Mouse (Mus musculus) midbrain, embryonic 10.5 days (tissue): ENCODE results near the gene Rin2. TPM values are rescaled to one million over a fixed set of nuclear protein-coding genes. Genes with fewer than 3 reads are reported as not detected.
A peak's percentile ranks its signal among the peaks of the same experiment; 100 is the strongest.
"Not testable (repeated sequence)": the region's sequence is repeated elsewhere in the genome, so short reads cannot be mapped to it uniquely, and the experiment has no call there.

Experiments used
- DNase-seq: peaks from one replicate; pipeline ENCODE4 v3.0.0-alpha.2; 2017; ENCODE audit warnings: low spot score
- H3K27ac ChIP-seq: fragments of 300-500 bp; sonication (generic); replicated peaks from 2 replicates; pipeline ENCODE4 v1.5.1; 2016; ENCODE audit warnings: mild to moderate bottlenecking
- H3K27me3 ChIP-seq: fragments of 300-500 bp; sonication (generic); 2 replicates; pipeline ENCODE4 v1.6.1; 2016; ENCODE audit warnings: low read depth, mild to moderate bottlenecking; ENCODE audit not compliant: poor library complexity, severe bottlenecking
- H3K36me3 ChIP-seq: fragments of 300-500 bp; sonication (generic); 2 replicates; pipeline ENCODE4 v1.6.1; 2016; ENCODE audit warnings: mild to moderate bottlenecking, moderate library complexity
- H3K4me1 ChIP-seq: fragments of 300-500 bp; sonication (generic); 2 replicates; pipeline ENCODE4 v1.6.1; 2016
- H3K4me3 ChIP-seq: fragments of 300-500 bp; sonication (generic); 2 replicates; pipeline ENCODE4 v1.5.1; 2016; ENCODE audit warnings: mild to moderate bottlenecking, moderate library complexity
- H3K9me3 ChIP-seq: fragments of 300-500 bp; sonication (generic); replicated peaks from 2 replicates; pipeline ENCODE4 v1.6.1; 2016; ENCODE audit warnings: mild to moderate bottlenecking
- WGBS: fragments of 180-500 bp; shearing (Covaris S2); methylation state at CpG from one replicate; pipeline ENCODE4 v1.1.7; 2016; 5-methylcytosine and 5-hydroxymethylcytosine counted together
- polyA plus RNA-seq: library from polyadenylated mRNA; unstranded; fragments of >200 nt; fragmentation: Nextera tagmentation; extraction: Ambion mirVana; gene quantifications from 2 replicates; pipeline ENCODE4 v1.2.1, GENCODE M21; 2016

Gene Rin2
- polyA plus RNA-seq, 1 experiment from 2014 or later: 10.6 TPM

DNA sequence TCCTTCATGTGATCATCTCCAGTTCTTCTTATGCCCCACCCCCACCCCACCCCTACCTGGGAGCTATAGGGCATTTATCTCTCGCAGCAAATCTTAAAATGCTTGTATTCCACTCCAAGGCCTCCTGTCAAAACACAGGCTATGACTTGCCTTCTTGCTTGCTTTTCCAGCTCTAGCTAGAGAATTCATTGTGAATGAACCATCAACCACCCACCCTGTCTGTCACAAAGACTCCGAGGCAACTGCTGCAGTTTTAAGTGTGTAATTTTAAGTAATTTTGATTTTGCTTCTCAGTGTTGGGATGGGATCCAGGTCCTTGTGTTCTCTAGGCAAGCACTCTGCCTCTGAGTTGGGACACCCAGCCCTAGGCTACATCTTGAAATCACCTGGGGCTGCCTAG, 215.6 kb downstream of the Rin2 start:
- Histone ChIP-seq H3K27ac (no peak overlapping the region), H3K9me3 (no peaks in the 10 kb centered on the region), H3K36me3 (no peaks in the 10 kb centered on the region), H3K27me3 (no peaks in the 10 kb centered on the region), H3K4me3 (no peak overlapping the region), H3K4me1 (no peaks in the 10 kb centered on the region)
- 88% methylated on average over 2 of the region's 2 CpGs for WGBS
- no peak for DNase-seq

- H3K9me3 ChIP-seq: no peaks in the 10 kb centered on the region
- DNase-seq: no peak
- H3K36me3 ChIP-seq: no peaks in the 10 kb centered on the region
- no peak overlapping the region for H3K4me3 ChIP-seq
- H3K27me3 ChIP-seq: no peaks in the 10 kb centered on the region
- no peak overlapping the region for H3K27ac ChIP-seq
- H3K4me1 ChIP-seq: no peaks in the 10 kb centered on the region
- 98% methylated on average over 6 of the region's 6 CpGs for WGBS
These were observed 218.7 kb downstream of the Rin2 start for GRCm38 (mm10) chr2:145893756-145894155.

DNA sequence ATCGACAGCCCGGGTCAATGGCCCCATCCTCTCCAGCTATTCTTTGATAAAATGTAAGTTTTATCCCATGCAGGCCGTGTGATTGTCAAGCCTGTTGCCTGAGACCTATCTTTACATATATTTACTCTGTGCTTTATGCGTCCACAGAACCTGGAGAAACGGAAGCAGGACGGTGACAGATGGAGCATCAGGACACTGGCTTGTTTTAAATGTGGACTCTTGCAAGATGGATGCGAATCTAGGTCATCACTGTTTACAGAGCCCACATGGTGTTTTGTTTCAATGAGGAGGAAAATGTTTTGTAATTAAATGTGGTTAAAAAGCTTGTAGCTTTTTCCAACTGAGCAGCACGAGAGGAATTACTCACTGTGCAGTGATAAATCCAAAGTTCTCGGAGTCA, 223.1 kb downstream of the Rin2 start:
- Histone ChIP-seq H3K4me1 (peaks cover 4% of the 10 kb centered on the region; the same call in 1 of the 2 replicates), H3K27ac (no peak overlapping the region), H3K4me3 (no peak overlapping the region), H3K9me3 (no peaks in the 10 kb centered on the region), H3K27me3 (no peaks in the 10 kb centered on the region), H3K36me3 (no peaks in the 10 kb centered on the region)
- no peak for DNase-seq
- WGBS: 88% methylated on average over 9 of the region's 9 CpGs

GRCm38 (mm10) chr2:145900318-145900717, 225.3 kb downstream of the Rin2 start:
- not testable (repeated sequence) for H3K9me3 ChIP-seq, H3K27ac ChIP-seq, H3K27me3 ChIP-seq, DNase-seq, H3K4me3 ChIP-seq, H3K36me3 ChIP-seq
- peaks cover 20% of the 10 kb centered on the region for H3K4me1 ChIP-seq
- WGBS: 86% methylated on average over 7 of the region's 8 CpGs

DNA sequence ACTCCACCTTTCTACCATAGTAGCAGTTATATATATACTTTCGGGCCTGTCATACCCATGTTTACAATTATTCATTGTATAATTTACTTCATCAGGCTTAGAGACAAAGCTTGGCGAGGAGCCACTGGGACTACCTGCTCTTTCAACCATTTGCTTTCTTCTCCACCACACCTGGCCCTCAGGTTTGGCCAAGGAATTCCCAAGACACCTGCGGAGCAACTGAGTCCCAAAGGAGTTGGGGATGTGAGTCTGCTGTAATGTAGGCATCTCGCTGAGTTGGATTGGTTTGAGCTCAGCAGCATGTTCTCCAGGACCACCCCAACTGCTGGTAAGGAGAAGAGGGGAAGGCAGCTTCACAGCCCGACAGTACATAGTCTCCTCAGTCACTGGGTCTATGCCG, 226.8 kb downstream of the Rin2 start, which contains the start of gene Naa20:
TSS of gene Naa20 (plus strand) at position 239 of the 400 bp plus-strand sequence.
- Histone ChIP-seq H3K36me3 (peaks cover 16% of the 10 kb centered on the region), H3K4me1 (peaks cover 24% of the 10 kb centered on the region), H3K4me3 (peak within 1 kb of the TSS; percentile 69), H3K27ac (peak within 1 kb of the TSS; percentile 92), H3K9me3 (no peaks in the 10 kb centered on the region), H3K27me3 (no peaks in the 10 kb centered on the region)
- 84% methylated on average over 6 of the region's 6 CpGs for WGBS
- no peak for DNase-seq

- Histone ChIP-seq H3K4me1 (peaks cover 24% of the 10 kb centered on the region), H3K9me3 (no peaks in the 10 kb centered on the region), H3K36me3 (peaks cover 29% of the 10 kb centered on the region), H3K27me3 (no peaks in the 10 kb centered on the region), H3K4me3 (peak overlapping the region; percentile 69), H3K27ac (peak overlapping the region; percentile 92)
- peak; percentile 93 for DNase-seq
- under 1% methylated on average over 67 of the region's 68 CpGs for WGBS
These were observed 228.3 kb downstream of the Rin2 start for GRCm38 (mm10) chr2:145903061-145903901.

- H3K36me3 ChIP-seq: peaks cover 36% of the 10 kb centered on the region
- 39% methylated on average over 12 of the region's 12 CpGs for WGBS
- peak overlapping the region; percentile 92 for H3K27ac ChIP-seq
- peaks cover 24% of the 10 kb centered on the region for H3K4me1 ChIP-seq
- no peak for DNase-seq
- H3K4me3 ChIP-seq: peak overlapping the region; percentile 69
- no peaks in the 10 kb centered on the region for H3K9me3 ChIP-seq
- H3K27me3 ChIP-seq: no peaks in the 10 kb centered on the region
These were observed 229.1 kb downstream of the Rin2 start for GRCm38 (mm10) chr2:145903983-145904616.

- Histone ChIP-seq H3K27ac (no peak overlapping the region), H3K4me3 (0 out of 2 replicates have a peak overlapping the region, but pooled peaks have one; percentile 69), H3K9me3 (no peaks in the 10 kb centered on the region), H3K27me3 (no peaks in the 10 kb centered on the region), H3K4me1 (peaks cover 24% of the 10 kb centered on the region), H3K36me3 (peaks cover 46% of the 10 kb centered on the region)
- WGBS: 82% methylated on average over 6 of the region's 6 CpGs
- DNase-seq: no peak
These were observed 230.1 kb downstream of the Rin2 start for GRCm38 (mm10) chr2:145905156-145905555.

DNA sequence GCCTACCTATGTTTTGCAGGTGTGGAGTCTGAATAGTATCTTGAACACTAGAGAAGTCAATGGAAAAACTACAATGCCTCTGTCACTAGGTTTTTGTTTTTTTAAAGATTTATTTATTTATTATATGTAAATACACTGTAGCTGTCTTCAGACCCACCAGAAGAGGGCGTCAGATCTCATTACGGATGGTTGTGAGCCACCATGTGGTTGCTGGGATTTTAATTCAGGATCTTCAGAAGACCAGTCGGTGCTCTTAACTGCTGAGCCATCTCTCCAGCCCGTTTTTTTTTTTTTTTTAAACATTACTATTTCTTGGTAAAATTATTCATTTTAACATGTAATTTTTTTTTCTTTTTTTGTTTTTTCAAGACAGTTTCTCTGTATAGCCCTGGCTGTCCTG, 230.9 kb downstream of the Rin2 start:
- DNase-seq, H3K9me3 ChIP-seq, H3K27ac ChIP-seq, H3K27me3 ChIP-seq, H3K4me3 ChIP-seq: not testable (repeated sequence)
- Histone ChIP-seq H3K4me1 (peaks cover 24% of the 10 kb centered on the region), H3K36me3 (peaks cover 54% of the 10 kb centered on the region)
- 52% methylated on average over 4 of the region's 4 CpGs for WGBS

DNA sequence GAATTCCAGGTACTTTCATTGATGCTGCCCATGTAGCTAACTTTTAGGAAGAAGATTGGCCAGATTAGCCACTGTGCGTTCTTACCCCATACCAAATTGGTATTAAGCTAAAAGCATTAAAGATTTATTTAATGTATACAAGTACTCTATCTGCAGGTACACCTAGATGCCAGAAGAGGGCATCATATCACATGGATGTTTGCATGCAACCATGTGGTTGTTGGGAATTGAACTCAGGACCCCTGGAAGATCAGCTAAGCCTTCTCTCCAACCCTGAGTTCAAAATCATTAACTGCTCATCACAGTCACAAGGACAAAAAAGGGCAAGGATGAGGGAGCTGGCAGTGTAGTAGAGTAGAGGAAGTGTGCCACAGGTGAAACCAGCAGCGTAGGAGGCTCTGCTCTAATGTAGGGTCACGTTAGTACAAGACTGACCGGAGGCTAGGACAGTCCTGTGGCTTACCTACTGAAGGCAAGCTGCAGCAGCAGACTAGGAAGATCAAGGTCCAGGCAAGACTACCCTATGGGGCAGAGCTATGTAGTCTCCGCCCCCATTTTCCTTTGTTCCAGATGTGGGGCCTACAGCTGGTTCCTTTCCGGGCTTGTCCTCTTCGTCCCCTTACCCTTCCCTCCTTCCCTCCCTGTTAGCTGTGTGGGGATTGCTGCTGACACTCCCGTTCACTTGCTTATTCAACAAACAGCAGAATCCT, 246.1 kb downstream of the Rin2 start:
- H3K4me3 ChIP-seq: no peak overlapping the region
- H3K27ac ChIP-seq: no peak overlapping the region
- no peaks in the 10 kb centered on the region for H3K9me3 ChIP-seq
- H3K36me3 ChIP-seq: peaks cover 99% of the 10 kb centered on the region
- WGBS: 91% methylated on average over 8 of the region's 8 CpGs
- DNase-seq: no peak
- H3K4me1 ChIP-seq: no peaks in the 10 kb centered on the region
- no peaks in the 10 kb centered on the region for H3K27me3 ChIP-seq

GRCm38 (mm10) chr2:145934339-145935231, 259.6 kb downstream of the Rin2 start, which contains the start of the genes Cfap61 and Crnkl1:
Gene Cfap61, plus strand, starts transcription at chr2:145934784.
Gene Crnkl1, minus strand, starts transcription at chr2:145935014.
- whole genome bisulfite sequencing: under 1% methylated on average over 61 of the region's 61 CpGs
- Histone ChIP-seq H3K4me3 (peak within 1 kb of the TSS; percentile 79), H3K36me3 (peaks cover 33% of the 10 kb centered on the region), H3K27ac (peak within 1 kb of the TSS; percentile 76), H3K27me3 (no peaks in the 10 kb centered on the region), H3K4me1 (peaks cover 11% of the 10 kb centered on the region), H3K9me3 (no peaks in the 10 kb centered on the region)
- DNase-seq: peak; percentile 95

- Histone ChIP-seq H3K4me3 (no peak overlapping the region), H3K27ac (no peak overlapping the region), H3K4me1 (peaks cover 11% of the 10 kb centered on the region), H3K36me3 (peaks cover 10% of the 10 kb centered on the region), H3K9me3 (no peaks in the 10 kb centered on the region), H3K27me3 (no peaks in the 10 kb centered on the region)
- no peak for DNase-seq
- 86% methylated on average over 8 of the region's 8 CpGs for WGBS
These were observed 262.0 kb downstream of the Rin2 start for GRCm38 (mm10) chr2:145936975-145937374.
